Mouse (Mus musculus) frontal cortex, postnatal 36 days (tissue): ENCODE measurements around the gene Sult1a1.

ENCODE experiments used
- DNase-seq, 2 experiments: peaks; one replicate each; pipeline ENCODE4 v3.0.0; 2022; ENCODE audit warnings: low spot score in 2 of 2

Gene Sult1a1

GRCm38 (mm10) chr7:126663646-126664045 is 12.6 kb downstream of the Sult1a1 start:
- DNase-seq = no peak

GRCm38 (mm10) chr7:126659771-126660170 is 16.5 kb downstream of the Sult1a1 start:
- DNase-seq = no peak

GRCm38 (mm10) chr7:126657522-126657921 is 18.7 kb downstream of the Sult1a1 start:
- DNase-seq = no peak

GRCm38 (mm10) chr7:126655695-126656094 is 20.5 kb downstream of the Sult1a1 start:
- DNase-seq = no peak

GRCm38 (mm10) chr7:126653991-126654390 is 22.2 kb downstream of the Sult1a1 start:
- DNase-seq = no peak

- DNase-seq = no peak
Observed at GRCm38 (mm10) chr7:126650852-126651251, 25.4 kb downstream of the Sult1a1 start.

- DNase-seq = peak; percentile 94
Observed at GRCm38 (mm10) chr7:126649231-126650051, 26.8 kb downstream of the Sult1a1 start, which contains the start of gene Sgf29. Sgf29 (plus strand) TSS chr7:126649309.

GRCm38 (mm10) chr7:126648486-126648885 is 27.7 kb downstream of the Sult1a1 start:
- peak in 1 of 2 experiments; percentile 7 for DNase-seq

GRCm38 (mm10) chr7:126645708-126646107 is 30.5 kb downstream of the Sult1a1 start:
- DNase-seq = no peak

- DNase-seq = no peak
Observed at GRCm38 (mm10) chr7:126644914-126645313, 31.3 kb downstream of the Sult1a1 start.

GRCm38 (mm10) chr7:126644345-126644744 is 31.9 kb downstream of the Sult1a1 start:
- no peak for DNase-seq

GRCm38 (mm10) chr7:126643244-126643617 is 33.0 kb downstream of the Sult1a1 start:
- DNase-seq = peak in 1 of 2 experiments; percentile 9

- DNase-seq = no peak
Observed at GRCm38 (mm10) chr7:126642545-126643243, 33.5 kb downstream of the Sult1a1 start.

- DNase-seq = peak; percentile 20 to 40
Observed at GRCm38 (mm10) chr7:126636733-126637520, 39.3 kb downstream of the Sult1a1 start.

GRCm38 (mm10) chr7:126635375-126635774 is 40.9 kb downstream of the Sult1a1 start:
- no peak for DNase-seq

- DNase-seq = no peak
Observed at GRCm38 (mm10) chr7:126632478-126632877, 43.8 kb downstream of the Sult1a1 start.

- no peak for DNase-seq
Observed at GRCm38 (mm10) chr7:126630824-126631518, 45.3 kb downstream of the Sult1a1 start, which contains the start of gene Nupr1. Nupr1 (minus strand) TSS chr7:126630861.

GRCm38 (mm10) chr7:126629915-126630314 is 46.3 kb downstream of the Sult1a1 start:
- no peak for DNase-seq

- DNase-seq = no peak
Observed at GRCm38 (mm10) chr7:126628111-126628510, 48.1 kb downstream of the Sult1a1 start.

GRCm38 (mm10) chr7:126625807-126626600 is 50.2 kb downstream of the Sult1a1 start:
- DNase-seq = no peak

- DNase-seq = peak; percentile 32 to 40
Observed at GRCm38 (mm10) chr7:126625369-126625768, 50.9 kb downstream of the Sult1a1 start.
